Mouse (Mus musculus) midbrain, embryonic 13.5 days (tissue): Measurements from ENCODE around the gene Olfr1425. TPM values are rescaled to one million over a fixed set of nuclear protein-coding genes. Genes with fewer than 3 reads are reported as not detected.
"Not testable (repeated sequence)": the region's sequence is repeated elsewhere in the genome, so short reads cannot be mapped to it uniquely, and the experiment has no call there.

Source experiments
- ATAC-seq: fragments of 200-750 bp; cut with Nextera tagmentation; 2 replicates; pipeline ENCODE4 v1.8.0; 2017; ENCODE audit warnings: mild to moderate bottlenecking, moderate TSS enrichment, moderate library complexity
- H3K27ac ChIP-seq: fragments of 300-500 bp; sonication (generic); 2 replicates; pipeline ENCODE4 v1.5.1; 2015; ENCODE audit warnings: inconsistent platforms, mild to moderate bottlenecking, moderate library complexity
- H3K27me3 ChIP-seq: fragments of 300-500 bp; sonication (generic); 2 replicates; pipeline ENCODE4 v1.6.1; 2015; ENCODE audit warnings: mild to moderate bottlenecking, inconsistent platforms
- H3K36me3 ChIP-seq: fragments of 300-500 bp; sonication (generic); 2 replicates; pipeline ENCODE4 v1.6.1; 2015; ENCODE audit warnings: mild to moderate bottlenecking, inconsistent platforms
- H3K4me1 ChIP-seq: fragments of 300-500 bp; sonication (generic); replicated peaks from 2 replicates; pipeline ENCODE4 v1.6.1; 2015; ENCODE audit warnings: inconsistent platforms
- H3K4me2 ChIP-seq: fragments of 300-500 bp; sonication (generic); replicated peaks from 2 replicates; pipeline ENCODE4 v1.6.1; 2015; ENCODE audit warnings: moderate library complexity, mild to moderate bottlenecking, inconsistent platforms
- H3K4me3 ChIP-seq: fragments of 300-500 bp; sonication (generic); replicated peaks from 2 replicates; pipeline ENCODE4 v1.5.1; 2015; ENCODE audit warnings: mild to moderate bottlenecking, inconsistent platforms
- H3K9ac ChIP-seq: fragments of 300-500 bp; sonication (generic); replicated peaks from 2 replicates; pipeline ENCODE4 v1.6.1; 2015; ENCODE audit warnings: mild to moderate bottlenecking, inconsistent platforms
- H3K9me3 ChIP-seq: fragments of 300-500 bp; sonication (generic); 2 replicates; pipeline ENCODE4 v1.6.1; 2016; ENCODE audit warnings: mild to moderate bottlenecking, inconsistent platforms
- WGBS: fragments of 180-500 bp; shearing (Covaris S2); methylation state at CpG from one replicate; pipeline ENCODE4 v1.1.7; 2015; 5-methylcytosine and 5-hydroxymethylcytosine counted together
- polyA plus RNA-seq: library from polyadenylated mRNA; unstranded; fragments of >200 nt; fragmentation: Nextera tagmentation; extraction: Ambion mirVana; gene quantifications from 2 replicates; pipeline ENCODE4 v1.2.1, GENCODE M21; 2015

Gene Olfr1425
- polyA plus RNA-seq = not detected in 2 replicates

DNA sequence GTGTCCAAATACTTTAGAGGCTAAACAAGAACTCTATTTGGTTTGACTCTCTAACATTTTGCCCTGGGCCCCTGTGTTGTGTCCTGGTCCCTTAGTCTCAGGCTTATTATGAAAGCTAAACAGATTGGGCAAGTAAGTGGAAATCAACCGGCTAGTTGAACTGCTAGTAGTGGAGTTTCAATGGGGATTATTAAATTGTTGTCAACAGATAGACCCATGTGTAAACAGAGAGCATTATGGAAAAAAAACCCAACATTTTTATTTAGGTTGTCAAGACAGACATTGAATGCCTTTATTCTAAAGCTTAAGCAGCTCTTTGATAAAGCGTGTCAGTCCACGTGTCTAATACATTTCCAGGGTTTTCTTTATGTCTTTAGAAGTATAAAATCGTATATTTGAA is at the start of gene Olfr1425:
Olfr1425 (minus strand) TSS at position 101 of the 400 bp plus-strand sequence.
- ATAC-seq, H3K9ac ChIP-seq, H3K36me3 ChIP-seq, H3K9me3 ChIP-seq, H3K4me1 ChIP-seq, H3K4me2 ChIP-seq, H3K27me3 ChIP-seq, H3K4me3 ChIP-seq, H3K27ac ChIP-seq: not testable (repeated sequence)
- 80% methylated on average over 4 of the region's 4 CpGs for WGBS

DNA sequence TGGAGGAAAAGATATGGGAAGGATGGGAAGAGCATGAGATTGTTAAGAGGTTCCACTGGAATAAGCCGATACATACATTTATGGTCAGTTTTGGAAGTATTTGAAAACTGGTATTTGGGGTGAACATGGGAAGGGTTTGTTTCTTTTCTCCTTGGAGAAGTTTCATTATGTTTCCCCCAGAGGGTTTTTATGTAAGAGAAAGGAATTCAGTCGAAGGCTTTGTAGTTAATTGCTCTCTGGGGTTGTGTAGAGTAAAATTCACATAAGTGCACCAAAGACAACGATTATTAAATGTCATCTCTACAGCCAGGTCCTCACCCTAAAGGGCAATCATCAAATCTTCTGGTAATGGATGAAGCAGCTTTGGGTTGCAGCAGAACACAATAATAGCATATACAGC is 45.6 kb upstream of the Olfr1425 start, which contains the start of gene Olfr76:
Olfr76 (minus strand) TSS at position 101 of the 400 bp plus-strand sequence.
- H3K27me3 ChIP-seq = no peaks in the 10 kb centered on the region
- no peak for ATAC-seq
- H3K36me3 ChIP-seq = no peaks in the 10 kb centered on the region
- no peaks in the 10 kb centered on the region for H3K4me1 ChIP-seq
- no peaks in the 10 kb centered on the region for H3K9me3 ChIP-seq
- no peak within 1 kb of the TSS for H3K4me3 ChIP-seq
- no peak within 1 kb of the TSS for H3K9ac ChIP-seq
- no peak within 1 kb of the TSS for H3K4me2 ChIP-seq
- no peak within 1 kb of the TSS for H3K27ac ChIP-seq
- WGBS = 80% methylated on average over 3 of the region's 3 CpGs

DNA sequence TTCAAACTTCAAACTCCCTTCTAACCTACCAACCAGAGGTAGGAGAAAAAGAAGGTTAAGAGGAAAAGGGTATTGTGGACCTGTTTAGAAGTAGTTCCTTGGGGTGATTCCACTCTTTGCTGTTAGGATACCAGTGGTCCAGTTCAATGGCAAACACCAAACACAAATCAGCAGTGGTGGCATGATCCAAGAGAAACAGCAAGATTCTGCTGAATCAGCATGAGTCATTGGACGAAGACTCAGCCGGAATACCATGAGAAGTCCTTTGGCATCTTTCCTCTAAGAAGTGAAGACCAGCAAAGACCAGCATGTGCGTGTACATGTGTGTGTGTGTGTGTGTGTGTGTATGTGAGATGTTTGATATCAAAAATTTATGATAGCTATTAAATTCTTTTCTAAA is 38.9 kb upstream of the Olfr1425 start:
- Histone ChIP-seq H3K9me3 (no peaks in the 10 kb centered on the region), H3K36me3 (no peaks in the 10 kb centered on the region), H3K4me2 (no peak overlapping the region), H3K27me3 (no peaks in the 10 kb centered on the region), H3K27ac (no peak overlapping the region), H3K4me1 (no peaks in the 10 kb centered on the region), H3K4me3 (no peak overlapping the region), H3K9ac (no peak overlapping the region)
- no peak for ATAC-seq
- WGBS = 91% methylated on average over 3 of the region's 3 CpGs

DNA sequence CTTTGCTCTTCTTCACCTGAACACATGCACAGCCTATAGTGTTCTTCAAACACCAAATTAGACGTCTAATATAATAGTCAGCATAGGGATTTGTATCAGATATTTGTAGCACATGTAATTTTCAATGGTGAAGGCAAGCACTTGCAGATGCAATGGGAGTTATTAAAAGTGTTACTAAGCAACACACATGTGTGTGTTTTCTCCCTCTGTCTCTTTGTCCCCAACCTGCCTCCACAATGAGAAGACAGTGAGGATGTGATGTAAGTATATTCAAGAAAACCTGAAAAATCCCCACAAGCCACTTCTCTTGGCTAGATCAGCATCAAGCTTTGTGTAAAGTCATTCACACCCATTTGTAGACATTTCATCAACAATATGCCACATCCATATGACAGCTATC is 38.3 kb upstream of the Olfr1425 start, which contains the start of gene Olfr1428:
Olfr1428 (minus strand) TSS at position 101 of the 400 bp plus-strand sequence.
- Histone ChIP-seq H3K36me3 (no peaks in the 10 kb centered on the region), H3K4me1 (no peaks in the 10 kb centered on the region), H3K4me3 (no peak within 1 kb of the TSS), H3K27me3 (no peaks in the 10 kb centered on the region), H3K27ac (no peak within 1 kb of the TSS), H3K9me3 (no peaks in the 10 kb centered on the region), H3K4me2 (no peak within 1 kb of the TSS), H3K9ac (no peak within 1 kb of the TSS)
- ATAC-seq = no peak
- 85% methylated on average over 1 of the region's 1 CpGs for WGBS

DNA sequence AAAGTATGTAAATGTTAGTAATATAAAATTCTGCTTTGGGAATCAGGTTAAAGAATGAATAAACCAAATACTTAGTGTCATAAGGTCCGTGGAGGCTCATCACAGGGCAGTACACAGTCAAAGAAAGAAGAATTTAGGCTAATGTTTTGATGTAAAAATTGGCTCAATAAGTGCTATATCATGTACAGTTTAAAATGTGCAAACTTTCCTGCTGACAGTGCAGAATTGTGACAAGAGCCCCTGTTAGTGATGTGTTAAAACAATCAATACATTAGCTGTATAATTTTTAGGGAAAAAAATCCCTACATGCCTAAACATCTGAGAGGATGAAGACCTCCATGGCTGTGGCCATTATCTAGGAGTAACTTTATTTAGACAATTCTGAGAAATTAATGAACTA is 36.3 kb upstream of the Olfr1425 start:
- no peak for ATAC-seq
- Histone ChIP-seq H3K27me3 (no peaks in the 10 kb centered on the region), H3K4me3 (no peak overlapping the region), H3K4me2 (no peak overlapping the region), H3K4me1 (no peaks in the 10 kb centered on the region), H3K9me3 (no peaks in the 10 kb centered on the region), H3K9ac (no peak overlapping the region), H3K27ac (no peak overlapping the region), H3K36me3 (no peaks in the 10 kb centered on the region)
- 77% methylated on average over 1 of the region's 1 CpGs for WGBS

DNA sequence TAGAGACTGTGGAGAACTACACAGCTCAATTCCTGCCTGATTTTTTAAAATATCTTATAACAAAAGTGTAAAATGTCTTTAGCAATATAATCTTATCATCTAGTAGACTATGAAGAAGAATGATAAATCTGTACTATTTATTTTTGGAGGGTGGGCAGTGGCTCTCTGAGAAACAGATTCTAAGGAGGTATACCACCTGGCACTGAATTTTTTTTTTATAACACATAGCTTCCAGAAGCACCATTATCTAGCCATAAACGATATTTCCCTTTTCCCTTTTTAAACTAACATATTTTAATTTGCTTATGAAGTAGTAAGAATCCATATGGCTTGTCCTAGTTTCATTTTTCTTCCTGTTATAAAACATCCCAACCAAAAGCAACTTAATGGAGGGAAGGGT is 27.0 kb upstream of the Olfr1425 start:
- no peaks in the 10 kb centered on the region for H3K9me3 ChIP-seq
- H3K4me2 ChIP-seq = no peak overlapping the region
- no peak overlapping the region for H3K27ac ChIP-seq
- H3K4me1 ChIP-seq = no peaks in the 10 kb centered on the region
- no peak for ATAC-seq
- H3K4me3 ChIP-seq = no peak overlapping the region
- no peak overlapping the region for H3K9ac ChIP-seq
- no peaks in the 10 kb centered on the region for H3K36me3 ChIP-seq
- no peaks in the 10 kb centered on the region for H3K27me3 ChIP-seq
- 78% methylated on average over 1 of the region's 1 CpGs for WGBS

DNA sequence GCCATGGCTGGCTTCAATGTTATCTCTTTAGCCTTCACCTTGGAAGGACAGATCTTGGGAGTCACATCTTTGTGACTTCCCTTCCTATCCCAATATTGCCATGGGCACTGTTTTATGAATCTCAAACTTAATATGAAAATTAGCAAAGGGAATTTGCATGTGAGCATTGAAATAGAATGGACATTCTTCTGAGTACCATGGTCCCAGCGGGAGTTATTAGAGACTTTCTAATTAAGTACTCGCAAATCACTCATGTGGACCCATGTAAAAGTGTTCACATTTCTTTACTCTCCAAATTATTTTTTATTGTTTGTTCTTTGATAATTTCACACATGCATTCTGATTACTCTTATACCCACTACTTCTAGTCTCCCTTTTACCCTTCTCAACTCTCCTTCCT is 25.7 kb upstream of the Olfr1425 start, which contains the start of gene Olfr1427:
Olfr1427 (minus strand) TSS at position 101 of the 400 bp plus-strand sequence.
- WGBS = 100% methylated on average over 2 of the region's 2 CpGs
- no peak for ATAC-seq

DNA sequence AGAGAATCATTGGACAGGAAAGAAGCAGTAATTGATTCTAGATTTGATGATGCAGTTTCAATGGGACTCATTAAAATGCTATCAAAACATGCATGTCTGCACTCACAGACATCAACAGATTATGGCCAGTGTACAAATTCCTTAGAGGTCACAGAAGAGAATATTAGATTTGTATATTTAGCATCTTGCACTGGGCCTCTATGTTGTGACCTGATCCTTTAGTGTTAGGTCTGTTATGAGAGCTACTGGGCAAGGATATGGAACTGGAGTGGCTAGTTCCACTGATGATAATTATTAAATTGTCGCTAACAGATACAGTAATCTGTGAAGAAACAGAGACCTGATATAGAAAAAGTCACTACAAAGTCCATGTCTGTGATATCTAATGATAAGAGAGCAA is 14.4 kb upstream of the Olfr1425 start, which contains the start of gene Olfr1426:
Olfr1426 (minus strand) TSS at position 101 of the 400 bp plus-strand sequence.
- Histone ChIP-seq H3K4me2 (no peak within 1 kb of the TSS), H3K27me3 (no peaks in the 10 kb centered on the region), H3K27ac (no peak within 1 kb of the TSS), H3K4me3 (no peak within 1 kb of the TSS), H3K4me1 (no peaks in the 10 kb centered on the region), H3K36me3 (no peaks in the 10 kb centered on the region), H3K9me3 (no peaks in the 10 kb centered on the region), H3K9ac (no peak within 1 kb of the TSS)
- WGBS = 87% methylated on average over 1 of the region's 1 CpGs
- ATAC-seq = no peak

More for the DNA sequence above, 25.7 kb upstream of the Olfr1425 start, which contains the start of gene Olfr1427:
- Histone ChIP-seq H3K36me3 (no peaks in the 10 kb centered on the region), H3K9me3 (no peaks in the 10 kb centered on the region), H3K9ac (no peak within 1 kb of the TSS), H3K4me1 (no peaks in the 10 kb centered on the region), H3K27me3 (no peaks in the 10 kb centered on the region), H3K27ac (no peak within 1 kb of the TSS), H3K4me2 (no peak within 1 kb of the TSS), H3K4me3 (no peak within 1 kb of the TSS)

DNA sequence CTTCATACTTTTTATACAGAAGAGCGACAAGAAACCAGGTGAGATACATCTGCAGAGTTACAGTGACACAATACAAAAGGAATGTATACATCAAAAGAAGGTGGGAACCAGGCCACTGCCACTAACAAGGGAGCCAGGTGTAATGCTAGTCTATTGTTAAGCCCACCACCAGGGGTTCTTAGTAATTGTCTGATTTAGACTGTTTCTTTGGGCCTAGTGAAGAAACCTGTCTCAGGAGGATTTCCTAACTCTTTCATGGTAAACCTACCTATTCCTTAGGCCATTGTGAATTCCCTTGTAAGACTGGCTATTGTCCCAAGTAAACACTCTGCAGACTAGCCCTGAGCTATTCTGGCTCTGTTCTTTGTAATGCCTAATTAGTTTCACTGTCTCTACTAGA is 8.0 kb downstream of the Olfr1425 start:
- not testable (repeated sequence) for H3K9me3 ChIP-seq, H3K4me2 ChIP-seq, ATAC-seq, H3K9ac ChIP-seq, H3K4me3 ChIP-seq, H3K4me1 ChIP-seq, H3K27ac ChIP-seq, H3K27me3 ChIP-seq, H3K36me3 ChIP-seq
- WGBS = 79% methylated on average over 1 of the region's 1 CpGs

DNA sequence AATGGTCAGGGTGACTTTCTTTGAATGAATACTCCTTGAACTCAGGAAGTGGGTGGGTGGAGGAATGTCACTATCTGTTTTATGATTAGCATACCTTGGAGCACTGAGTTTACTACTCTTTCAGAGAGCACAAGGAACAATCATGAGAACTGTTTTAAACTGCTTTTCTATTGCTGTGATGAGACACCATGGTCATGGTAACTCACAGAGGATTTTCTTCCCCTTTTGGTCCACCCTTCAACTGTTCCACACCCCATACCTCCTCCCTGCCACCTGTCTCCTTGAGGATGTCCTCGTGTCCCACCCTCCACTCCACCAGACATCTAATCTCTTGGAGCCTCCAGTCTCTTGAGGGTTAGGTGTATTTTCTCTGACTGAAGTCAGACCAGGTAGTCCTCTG is 9.7 kb downstream of the Olfr1425 start:
- not testable (repeated sequence) for H3K36me3 ChIP-seq, H3K4me2 ChIP-seq, H3K4me3 ChIP-seq, H3K27ac ChIP-seq, H3K9me3 ChIP-seq, H3K4me1 ChIP-seq, ATAC-seq, H3K9ac ChIP-seq, H3K27me3 ChIP-seq
- WGBS = 73% methylated on average over 1 of the region's 1 CpGs

DNA sequence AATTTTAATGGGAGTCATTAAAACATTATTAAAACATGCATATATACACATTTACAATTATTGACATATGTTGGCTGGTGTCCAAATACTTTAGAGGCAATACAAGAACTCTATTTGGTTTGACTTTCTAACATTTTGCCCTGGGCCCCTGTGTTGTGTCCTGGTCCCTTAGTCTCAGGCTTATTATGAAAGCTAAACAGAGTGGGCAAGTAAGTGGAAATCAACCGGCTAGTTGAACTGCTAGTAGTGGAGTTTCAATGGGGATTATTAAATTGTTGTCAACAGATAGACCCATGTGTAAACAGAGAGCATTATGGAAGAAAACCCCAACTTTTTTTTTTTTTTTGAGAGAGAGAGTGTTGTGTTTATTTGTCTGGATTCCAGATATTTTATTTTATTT is 14.9 kb downstream of the Olfr1425 start, which contains the start of gene Olfr1424:
Olfr1424 (minus strand) TSS at position 101 of the 400 bp plus-strand sequence.
- not testable (repeated sequence) for H3K27ac ChIP-seq, H3K9me3 ChIP-seq, H3K4me1 ChIP-seq, H3K4me3 ChIP-seq, H3K9ac ChIP-seq, H3K27me3 ChIP-seq, H3K4me2 ChIP-seq, ATAC-seq, H3K36me3 ChIP-seq
- WGBS = 83% methylated on average over 1 of the region's 1 CpGs

DNA sequence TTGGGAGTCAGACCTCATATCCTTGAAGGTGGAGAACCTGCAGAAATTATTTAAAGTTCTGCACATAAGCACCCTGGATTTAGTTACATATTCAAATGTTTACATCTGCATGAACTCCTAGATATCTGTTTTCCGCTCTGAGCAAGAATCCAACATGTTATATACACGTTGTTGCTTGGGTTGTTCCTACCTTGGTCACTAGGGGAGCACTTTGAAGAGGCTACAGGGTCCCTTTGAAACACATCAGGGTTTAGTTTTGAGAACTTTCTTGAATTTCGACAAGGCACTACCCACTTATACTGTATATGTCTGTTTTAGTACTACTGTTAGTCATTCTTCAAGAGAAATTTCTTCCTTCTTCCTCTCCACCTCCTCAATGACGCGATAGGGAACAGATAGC is 34.4 kb downstream of the Olfr1425 start:
- Histone ChIP-seq H3K4me1 (no peaks in the 10 kb centered on the region), H3K4me2 (no peak overlapping the region), H3K9me3 (no peaks in the 10 kb centered on the region), H3K27ac (no peak overlapping the region), H3K27me3 (no peaks in the 10 kb centered on the region), H3K9ac (no peak overlapping the region), H3K4me3 (no peak overlapping the region), H3K36me3 (no peaks in the 10 kb centered on the region)
- 92% methylated on average over 5 of the region's 5 CpGs for WGBS
- ATAC-seq = no peak

DNA sequence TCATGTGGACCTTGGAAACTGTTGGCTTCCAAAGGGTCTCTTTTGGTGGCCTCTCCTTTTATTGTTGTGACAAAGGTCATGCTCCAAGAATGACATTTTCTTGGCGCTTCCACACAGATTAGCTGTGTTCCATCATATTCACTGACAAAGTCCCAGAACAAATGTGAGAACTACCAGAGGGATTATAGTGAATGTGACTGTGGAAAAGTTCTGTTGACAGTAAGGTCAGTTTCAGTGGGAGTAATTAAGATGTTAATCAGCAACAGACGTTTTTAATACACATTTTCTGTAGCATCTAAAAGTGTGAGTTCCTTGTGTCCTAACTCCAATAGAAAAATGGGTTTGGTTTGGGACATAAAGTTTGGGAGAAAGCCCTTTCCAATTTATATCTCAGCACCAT is 36.3 kb downstream of the Olfr1425 start, which contains the start of gene Olfr1423:
Olfr1423 (minus strand) TSS at position 101 of the 400 bp plus-strand sequence.
- ATAC-seq = no peak
- Histone ChIP-seq H3K4me2 (no peak within 1 kb of the TSS), H3K9me3 (no peaks in the 10 kb centered on the region), H3K9ac (no peak within 1 kb of the TSS), H3K4me3 (no peak within 1 kb of the TSS), H3K36me3 (no peaks in the 10 kb centered on the region), H3K27ac (no peak within 1 kb of the TSS), H3K4me1 (no peaks in the 10 kb centered on the region), H3K27me3 (no peaks in the 10 kb centered on the region)
- 66% methylated on average over 2 of the region's 2 CpGs for WGBS
